Mouse (Mus musculus): Measurements from ENCODE around the gene Hivep2.

Hivep2 gene

GRCm38 (mm10) chr10:14020253-14020652, 54.4 kb downstream of the Hivep2 start:
- DNase-seq (ENCODE audit: low read depth, low spot score): no peak

GRCm38 (mm10) chr10:14024971-14025370, 59.1 kb downstream of the Hivep2 start:
- DNase-seq (ENCODE audit: low read depth, low spot score): no peak

GRCm38 (mm10) chr10:14027751-14028150, 61.9 kb downstream of the Hivep2 start:
- DNase-seq (ENCODE audit: low read depth, low spot score): no peak

GRCm38 (mm10) chr10:14028956-14029355, 63.1 kb downstream of the Hivep2 start:
- no peak for DNase-seq (ENCODE audit: low read depth, low spot score)

GRCm38 (mm10) chr10:14030458-14031035, 64.7 kb downstream of the Hivep2 start:
- no peak for DNase-seq (ENCODE audit: low read depth, low spot score)

- DNase-seq (ENCODE audit: low read depth, low spot score): no peak
Measured at GRCm38 (mm10) chr10:14032532-14032931, 66.7 kb downstream of the Hivep2 start.

GRCm38 (mm10) chr10:14034046-14034445, 68.2 kb downstream of the Hivep2 start:
- DNase-seq (ENCODE audit: low read depth, low spot score): no peak

- no peak for DNase-seq (ENCODE audit: low read depth, low spot score)
Measured at GRCm38 (mm10) chr10:14034790-14035189, 68.9 kb downstream of the Hivep2 start.

GRCm38 (mm10) chr10:14035607-14036006, 69.7 kb downstream of the Hivep2 start:
- DNase-seq (ENCODE audit: low read depth, low spot score): no peak

- DNase-seq (ENCODE audit: low read depth, low spot score): no peak
Measured at GRCm38 (mm10) chr10:14036472-14036871, 70.6 kb downstream of the Hivep2 start.

GRCm38 (mm10) chr10:14037977-14038489, 72.2 kb downstream of the Hivep2 start:
- no peak for DNase-seq (ENCODE audit: low read depth, low spot score)

GRCm38 (mm10) chr10:14040716-14041470, 75.0 kb downstream of the Hivep2 start:
- no peak for DNase-seq (ENCODE audit: low read depth, low spot score)

- DNase-seq (ENCODE audit: low read depth, low spot score): no peak
Measured at GRCm38 (mm10) chr10:14041606-14042005, 75.7 kb downstream of the Hivep2 start.

GRCm38 (mm10) chr10:14042539-14043348, 76.9 kb downstream of the Hivep2 start:
- no peak for DNase-seq (ENCODE audit: low read depth, low spot score)

- no peak for DNase-seq (ENCODE audit: low read depth, low spot score)
Measured at GRCm38 (mm10) chr10:14043349-14043710, 77.5 kb downstream of the Hivep2 start.

GRCm38 (mm10) chr10:14044046-14044782, 78.3 kb downstream of the Hivep2 start:
- no peak for DNase-seq (ENCODE audit: low read depth, low spot score)

- DNase-seq (ENCODE audit: low read depth, low spot score): no peak
Measured at GRCm38 (mm10) chr10:14044783-14045392, 79.0 kb downstream of the Hivep2 start.

- DNase-seq (ENCODE audit: low read depth, low spot score): no peak
Measured at GRCm38 (mm10) chr10:14045745-14046144, 79.9 kb downstream of the Hivep2 start.

GRCm38 (mm10) chr10:14046171-14046651, 80.3 kb downstream of the Hivep2 start:
- DNase-seq (ENCODE audit: low read depth, low spot score): no peak

GRCm38 (mm10) chr10:14046935-14047334, 81.1 kb downstream of the Hivep2 start:
- DNase-seq (ENCODE audit: low read depth, low spot score): no peak

- DNase-seq (ENCODE audit: low read depth, low spot score): no peak
Measured at GRCm38 (mm10) chr10:14047661-14048060, 81.8 kb downstream of the Hivep2 start.

All from c-Kit-negative CD71-positive TER-119-positive erythroid progenitor cells, embryonic 14.5 days (primary cell).